Mouse (Mus musculus): ENCODE measurements around the gene Arl15. TPM values are rescaled to one million over a fixed set of nuclear protein-coding genes. Genes with fewer than 3 reads are reported as not detected.

Arl15 gene
- total and polyA plus RNA-seq, 3 experiments = 3.2 to 9.6 (median 9.1) TPM

- H3K36me3 ChIP-seq (ENCODE audit: control insufficient read depth, insufficient read depth, low read length) = no peaks in the 10 kb centered on the region
- H3K27ac ChIP-seq = no peak overlapping the region
- H3K4me3 ChIP-seq = no peak overlapping the region
- WGBS = 56% methylated on average over 7 of the region's 7 CpGs
- DNase-seq = peak in 1 of 2 experiments; percentile 18
- no peaks in the 10 kb centered on the region for H3K27me3 ChIP-seq (ENCODE audit: control insufficient read depth, insufficient read depth, low read length)
- H3K79me2 ChIP-seq (replicated peaks; ENCODE audit: control insufficient read depth, insufficient read depth, low read length) = no peaks in the 10 kb centered on the region; the same call in 1 of the 2 replicates
- H3K4me1 ChIP-seq (ENCODE audit: control insufficient read depth, insufficient read depth, low read length) = peaks cover 2% of the 10 kb centered on the region
- TF ChIP-seq EP300 (IDR thresholded peaks at IDR 0.05; ENCODE audit: insufficient read depth, low read depth, low read length) (no peak), CTCF (IDR thresholded peaks at IDR 0.05) (no peak), POLR2A (IDR thresholded peaks at IDR 0.05; ENCODE audit: insufficient read depth, low read depth, low read length) (no peak)
- H3K9ac ChIP-seq (ENCODE audit: low read depth, low read length) = no peak overlapping the region
- intact Hi-C loops (cut with DNase I) = loop anchor here (1.0 to 2.0 kb wide), 2 partner anchors 69 to 171 kb away; partner anchors contain the start of gene Arl15
Measured at GRCm38 (mm10) chr13:113864278-113864677, 70.0 kb downstream of the Arl15 start.

GRCm38 (mm10) chr13:113864893-113865292 lies 70.6 kb downstream of the Arl15 start:
- Histone ChIP-seq H3K36me3 (ENCODE audit: control insufficient read depth, insufficient read depth, low read length) (no peaks in the 10 kb centered on the region), H3K4me1 (ENCODE audit: control insufficient read depth, insufficient read depth, low read length) (peaks cover 5% of the 10 kb centered on the region), H3K9ac (ENCODE audit: low read depth, low read length) (no peak overlapping the region), H3K27me3 (ENCODE audit: control insufficient read depth, insufficient read depth, low read length) (no peaks in the 10 kb centered on the region), H3K79me2 (replicated peaks; ENCODE audit: control insufficient read depth, insufficient read depth, low read length) (no peaks in the 10 kb centered on the region; the same call in 1 of the 2 replicates), H3K4me3 (no peak overlapping the region), H3K27ac (no peak overlapping the region)
- peak; percentile 39 to 77 for DNase-seq
- TF ChIP-seq EP300 (IDR thresholded peaks at IDR 0.05; ENCODE audit: insufficient read depth, low read depth, low read length) = 0 out of 2 replicates have a peak, but pooled peaks have one; percentile 28
- peak; percentile 92 for TF ChIP-seq CTCF (IDR thresholded peaks at IDR 0.05)
- no peak for TF ChIP-seq POLR2A (IDR thresholded peaks at IDR 0.05; ENCODE audit: insufficient read depth, low read depth, low read length)
- intact Hi-C loops (cut with DNase I) = loop anchor here (1.0 to 5.0 kb wide), 3 partner anchors 70 to 598 kb away; partner anchors contain the start of gene Arl15
- WGBS = 53% methylated on average over 1 of the region's 1 CpGs

GRCm38 (mm10) chr13:113865378-113865777 lies 71.1 kb downstream of the Arl15 start:
- TF ChIP-seq POLR2A (IDR thresholded peaks at IDR 0.05; ENCODE audit: insufficient read depth, low read depth, low read length) (no peak), EP300 (IDR thresholded peaks at IDR 0.05; ENCODE audit: insufficient read depth, low read depth, low read length) (no peak), CTCF (IDR thresholded peaks at IDR 0.05) (no peak)
- H3K4me3 ChIP-seq = no peak overlapping the region
- H3K79me2 ChIP-seq (replicated peaks; ENCODE audit: control insufficient read depth, insufficient read depth, low read length) = no peaks in the 10 kb centered on the region; the same call in 1 of the 2 replicates
- intact Hi-C loops (cut with DNase I) = loop anchor here (2.0 to 5.0 kb wide), 2 partner anchors 71 to 598 kb away; partner anchors contain the start of gene Arl15
- H3K4me1 ChIP-seq (ENCODE audit: control insufficient read depth, insufficient read depth, low read length) = peaks cover 5% of the 10 kb centered on the region
- no peaks in the 10 kb centered on the region for H3K27me3 ChIP-seq (ENCODE audit: control insufficient read depth, insufficient read depth, low read length)
- DNase-seq = no peak
- no peaks in the 10 kb centered on the region for H3K36me3 ChIP-seq (ENCODE audit: control insufficient read depth, insufficient read depth, low read length)
- H3K9ac ChIP-seq (ENCODE audit: low read depth, low read length) = peak overlapping the region; percentile 22; the same call in 1 of the 2 replicates
- 46% methylated on average over 6 of the region's 6 CpGs for WGBS
- no peak overlapping the region; the same call in 1 of the 2 replicates for H3K27ac ChIP-seq

GRCm38 (mm10) chr13:113865806-113866205 lies 71.5 kb downstream of the Arl15 start:
- H3K27ac ChIP-seq = no peak overlapping the region; the same call in 1 of the 2 replicates
- no peak overlapping the region for H3K4me3 ChIP-seq
- no peaks in the 10 kb centered on the region for H3K36me3 ChIP-seq (ENCODE audit: control insufficient read depth, insufficient read depth, low read length)
- 31% methylated on average over 7 of the region's 7 CpGs for WGBS
- DNase-seq = peak; percentile 50 to 72
- peaks cover 6% of the 10 kb centered on the region for H3K4me1 ChIP-seq (ENCODE audit: control insufficient read depth, insufficient read depth, low read length)
- no peak overlapping the region; the same call in 1 of the 2 replicates for H3K9ac ChIP-seq (ENCODE audit: low read depth, low read length)
- TF ChIP-seq POLR2A (IDR thresholded peaks at IDR 0.05; ENCODE audit: insufficient read depth, low read depth, low read length) (no peak), CTCF (IDR thresholded peaks at IDR 0.05) (peak; percentile 92), EP300 (IDR thresholded peaks at IDR 0.05; ENCODE audit: insufficient read depth, low read depth, low read length) (0 out of 2 replicates have a peak, but pooled peaks have one; percentile 53)
- no peaks in the 10 kb centered on the region; the same call in 1 of the 2 replicates for H3K79me2 ChIP-seq (replicated peaks; ENCODE audit: control insufficient read depth, insufficient read depth, low read length)
- no peaks in the 10 kb centered on the region for H3K27me3 ChIP-seq (ENCODE audit: control insufficient read depth, insufficient read depth, low read length)
- intact Hi-C loops (cut with DNase I) = loop anchor here (2.0 to 5.0 kb wide), 2 partner anchors 71 to 599 kb away; partner anchors contain the start of gene Arl15

- no peak overlapping the region for H3K4me3 ChIP-seq
- H3K79me2 ChIP-seq (replicated peaks; ENCODE audit: control insufficient read depth, insufficient read depth, low read length) = no peaks in the 10 kb centered on the region; the same call in 1 of the 2 replicates
- no peak overlapping the region for H3K27ac ChIP-seq
- WGBS = 94% methylated on average over 2 of the region's 2 CpGs
- TF ChIP-seq CTCF (IDR thresholded peaks at IDR 0.05) = peak; percentile 66
- no peak for TF ChIP-seq POLR2A (IDR thresholded peaks at IDR 0.05; ENCODE audit: insufficient read depth, low read depth, low read length)
- H3K27me3 ChIP-seq (ENCODE audit: control insufficient read depth, insufficient read depth, low read length) = no peaks in the 10 kb centered on the region
- no peak overlapping the region for H3K9ac ChIP-seq (ENCODE audit: low read depth, low read length)
- H3K4me1 ChIP-seq (ENCODE audit: control insufficient read depth, insufficient read depth, low read length) = peaks cover 10% of the 10 kb centered on the region
- intact Hi-C loops (cut with DNase I) = loop anchor here (5.0 kb wide), 1 partner anchor 600 kb away; no protein-coding TSS in a partner anchor
- H3K36me3 ChIP-seq (ENCODE audit: control insufficient read depth, insufficient read depth, low read length) = no peaks in the 10 kb centered on the region
- no peak for DNase-seq
Measured at GRCm38 (mm10) chr13:113867736-113868135, 73.4 kb downstream of the Arl15 start.

Measured in heart, adult 2 months (tissue).